Mouse (Mus musculus) layer of hippocampus, postnatal 10 days (tissue): Measurements from ENCODE around the gene Cadps2. TPM values are rescaled to one million over a fixed set of nuclear protein-coding genes. Genes with fewer than 3 reads are reported as not detected.

Experiments
- DNase-seq, 2 experiments: peaks; one replicate each; pipeline ENCODE4 v3.0.0; 2021; ENCODE audit warnings: low spot score in 2 of 2
- total RNA-seq, 2 experiments: library from RNA; stranded (reverse); gene quantifications; 2 replicates each; pipeline ENCODE4 v1.2.3; 2021

The Cadps2 gene
- total RNA-seq, 2 experiments from 2014 or later: 79.1 to 83.7 TPM

DNA sequence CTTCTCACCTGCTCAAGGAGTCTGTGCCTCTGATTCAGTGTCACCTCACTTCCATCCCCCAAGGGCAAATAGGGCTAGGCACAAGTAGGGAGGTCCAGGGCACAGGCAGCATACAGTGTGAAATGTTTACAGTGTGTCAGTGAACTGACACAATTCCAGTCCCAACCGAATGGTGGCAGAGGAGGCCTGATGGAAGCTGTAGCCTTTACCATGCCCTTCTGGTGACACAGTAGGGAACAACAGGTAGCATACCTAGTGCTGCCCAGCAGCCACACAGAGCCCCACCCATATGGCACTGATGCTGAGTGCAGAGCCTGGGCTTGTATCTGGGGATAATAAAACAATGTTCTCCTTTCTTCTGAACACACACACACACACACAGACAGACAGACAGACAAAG is 61.6 kb downstream of the Cadps2 start:
- DNase-seq: no peak

DNA sequence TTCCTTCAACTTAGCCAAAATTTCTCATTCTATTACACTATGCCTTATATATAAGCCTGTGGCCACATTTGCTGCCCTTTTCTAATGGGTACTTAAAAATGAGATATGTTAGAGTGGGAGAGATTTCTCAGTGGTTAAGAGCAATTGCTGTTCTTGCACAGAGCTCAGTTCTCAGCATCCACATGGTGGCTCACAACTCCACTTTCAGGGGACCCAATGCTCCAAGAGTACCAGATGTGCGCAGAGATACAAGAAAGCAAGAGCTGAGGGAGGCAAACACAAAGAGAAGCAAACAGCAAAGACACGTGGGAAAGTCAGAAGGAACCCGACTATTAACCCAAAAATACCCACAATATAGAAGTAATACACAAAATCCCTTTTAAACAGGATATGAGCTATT is 77.0 kb downstream of the Cadps2 start:
- DNase-seq: no peak

DNA sequence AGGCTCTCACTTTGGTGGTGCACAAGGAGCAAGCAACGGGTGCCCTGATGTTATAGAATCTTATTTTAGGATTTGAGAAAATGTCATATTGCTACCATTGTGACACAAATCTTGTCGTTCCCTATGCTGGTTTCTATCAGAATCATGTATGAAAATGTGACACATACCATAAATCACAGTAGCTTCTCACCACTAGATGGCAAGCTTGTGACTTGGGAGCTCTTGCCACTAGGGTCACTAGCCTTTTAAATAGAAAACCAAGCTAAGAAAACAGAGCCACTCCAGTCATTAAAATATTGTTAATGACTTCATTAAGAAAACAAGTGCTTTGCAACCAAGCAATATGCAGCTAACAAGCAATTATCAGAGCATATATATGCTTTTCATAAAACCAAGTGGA is 81.0 kb downstream of the Cadps2 start:
- no peak for DNase-seq

DNA sequence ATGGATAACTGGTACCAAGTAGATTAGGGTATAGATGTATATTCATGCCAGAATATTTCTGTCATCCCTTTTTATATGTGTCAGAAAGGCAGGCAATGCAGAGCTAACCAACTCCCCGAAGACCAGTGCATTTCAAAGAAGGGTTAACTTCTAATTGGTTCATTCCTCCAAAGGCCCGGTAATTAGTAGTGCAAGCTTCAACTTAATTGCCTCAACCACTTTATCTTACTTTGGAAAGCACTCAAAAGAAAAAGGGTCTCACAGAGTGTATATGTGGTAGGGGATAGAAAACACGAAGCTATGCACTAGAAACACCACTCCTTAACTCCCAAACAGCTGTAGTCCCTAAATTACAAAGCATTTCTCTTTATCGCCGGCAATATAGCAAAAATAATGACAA is 90.4 kb downstream of the Cadps2 start:
- no peak for DNase-seq

DNA sequence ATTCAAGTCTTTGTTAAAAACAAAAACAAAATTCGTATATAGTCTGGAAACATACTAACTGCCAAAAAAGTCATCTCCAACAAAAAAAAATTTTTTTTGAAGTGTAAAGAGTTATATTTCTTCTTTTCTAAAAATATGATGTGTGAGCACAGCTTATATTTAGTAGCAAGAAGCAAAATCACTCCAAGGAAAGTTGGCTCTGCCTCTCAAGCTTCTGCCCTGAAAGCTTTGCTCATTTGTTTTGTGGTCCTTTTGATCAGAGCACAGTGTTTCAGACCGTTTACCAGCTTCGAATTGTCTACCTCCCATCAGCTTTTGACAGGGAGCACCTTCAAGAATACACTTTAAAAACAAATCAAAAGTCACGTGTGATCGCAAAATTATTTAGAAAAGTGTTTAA is 99.2 kb downstream of the Cadps2 start:
- DNase-seq: no peak

DNA sequence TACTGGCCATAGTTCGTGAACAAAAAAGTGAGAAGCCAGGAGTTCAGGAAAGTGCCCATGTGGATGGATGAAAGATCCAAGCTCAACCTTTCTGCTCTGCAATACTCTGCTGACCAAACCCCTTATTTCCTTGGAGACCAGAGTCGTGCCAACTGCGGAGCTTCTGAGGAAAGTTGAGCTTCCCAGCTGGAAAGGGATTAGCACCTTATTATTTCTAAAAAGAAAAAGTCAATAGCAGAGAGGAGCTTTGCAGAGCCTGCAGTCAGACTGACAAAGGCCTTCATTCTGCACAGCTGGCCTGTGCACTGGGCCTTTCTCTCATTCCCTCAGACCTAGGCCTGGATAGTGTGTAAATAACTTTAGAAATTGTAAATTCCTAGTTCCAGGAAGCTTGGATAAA is 106.5 kb downstream of the Cadps2 start:
- no peak for DNase-seq

DNA sequence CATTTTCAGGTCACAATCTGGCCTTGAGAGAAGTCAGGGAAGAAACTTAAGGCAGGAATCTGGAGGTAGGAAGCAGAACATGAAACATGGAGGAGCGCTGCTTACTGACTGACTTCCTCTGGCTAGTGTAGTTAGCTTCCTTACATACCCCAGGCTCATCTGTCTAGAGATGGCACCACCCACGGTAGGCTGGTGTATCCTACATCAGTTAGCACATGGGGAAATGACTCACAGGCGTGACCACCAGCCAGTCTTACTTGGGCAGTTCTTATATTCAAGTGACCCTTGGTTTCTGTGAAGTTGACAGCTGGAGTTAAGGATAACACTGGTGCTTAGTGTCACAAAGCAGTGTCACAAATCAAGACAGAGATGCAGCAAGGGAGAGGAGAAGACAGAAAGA is 110.6 kb downstream of the Cadps2 start:
- no peak for DNase-seq

DNA sequence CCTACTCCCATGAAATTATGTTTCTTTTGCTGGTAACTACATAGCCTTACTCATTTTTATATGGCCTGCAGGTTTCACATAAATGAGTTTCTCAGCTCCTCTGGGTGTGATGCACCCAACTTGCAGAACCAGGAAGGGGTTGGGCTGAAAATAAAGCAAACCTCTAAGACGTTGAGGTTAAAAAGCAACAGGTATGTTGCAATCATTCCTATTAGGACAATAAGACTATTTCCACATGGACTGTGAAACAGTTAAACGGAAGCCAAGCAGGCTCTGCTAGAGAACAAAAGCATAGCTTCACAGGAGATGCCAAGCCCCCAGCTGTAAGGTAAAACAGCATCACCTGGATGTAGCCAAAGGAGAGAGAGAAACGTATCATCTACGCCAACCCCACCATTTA is 115.5 kb downstream of the Cadps2 start:
- DNase-seq: no peak

DNA sequence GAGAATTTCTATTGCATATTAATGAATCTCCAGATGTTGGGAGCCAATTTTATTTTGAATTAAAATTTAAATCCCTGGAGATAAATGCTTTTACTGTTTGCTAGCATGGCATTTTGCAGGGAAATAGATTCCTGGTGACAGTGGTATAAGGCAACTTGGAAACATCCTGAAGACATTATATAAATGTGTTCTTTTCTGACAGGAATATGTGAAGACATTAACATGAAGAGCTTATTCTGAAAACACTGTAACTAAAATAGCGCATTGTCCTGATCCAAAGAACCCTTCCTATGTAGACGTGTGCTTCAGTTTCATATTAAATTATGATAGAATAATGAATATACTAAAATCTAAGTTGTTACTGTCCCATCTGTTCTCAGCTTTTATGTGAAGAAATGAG is 118.8 kb downstream of the Cadps2 start:
- DNase-seq: no peak

DNA sequence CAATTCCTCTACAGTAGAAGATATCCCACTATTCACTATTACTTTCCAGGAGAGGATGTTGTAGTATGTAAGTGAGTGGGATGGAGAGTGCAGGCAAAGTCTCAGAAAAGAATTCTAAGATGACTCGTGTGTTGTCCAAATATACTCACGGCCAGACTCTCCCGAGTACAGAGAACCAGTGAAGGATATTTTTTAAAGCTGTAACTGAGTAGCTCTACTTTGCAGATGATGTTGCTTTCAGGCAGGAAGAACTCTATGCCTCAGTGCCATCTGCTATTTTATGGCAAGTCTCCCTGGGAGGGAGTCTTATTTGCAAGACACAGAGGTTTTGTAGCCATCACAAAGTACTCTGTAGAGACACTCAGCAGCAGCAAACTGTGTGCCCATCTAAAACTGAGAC is 131.7 kb downstream of the Cadps2 start:
- DNase-seq: peak in 1 of 2 experiments; percentile 19

DNA sequence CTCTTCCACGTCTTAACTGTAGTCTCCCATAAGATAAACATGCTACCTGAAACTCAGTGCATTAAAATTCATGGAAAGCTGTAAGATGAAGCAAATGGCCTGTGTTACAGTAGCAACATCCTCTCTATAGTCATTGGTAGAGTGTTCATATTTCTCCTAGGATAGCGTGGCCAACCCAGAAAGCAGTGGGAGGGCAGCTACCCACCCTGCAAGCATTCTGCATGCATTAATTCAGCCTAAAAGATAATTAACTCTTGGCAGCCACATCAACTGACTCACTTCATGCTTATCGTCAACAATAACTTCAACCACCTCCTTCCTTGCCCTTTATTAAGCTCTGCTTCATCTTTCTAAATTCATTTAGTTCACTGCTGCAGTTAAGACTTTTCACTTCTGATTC is 138.3 kb downstream of the Cadps2 start:
- no peak for DNase-seq

DNA sequence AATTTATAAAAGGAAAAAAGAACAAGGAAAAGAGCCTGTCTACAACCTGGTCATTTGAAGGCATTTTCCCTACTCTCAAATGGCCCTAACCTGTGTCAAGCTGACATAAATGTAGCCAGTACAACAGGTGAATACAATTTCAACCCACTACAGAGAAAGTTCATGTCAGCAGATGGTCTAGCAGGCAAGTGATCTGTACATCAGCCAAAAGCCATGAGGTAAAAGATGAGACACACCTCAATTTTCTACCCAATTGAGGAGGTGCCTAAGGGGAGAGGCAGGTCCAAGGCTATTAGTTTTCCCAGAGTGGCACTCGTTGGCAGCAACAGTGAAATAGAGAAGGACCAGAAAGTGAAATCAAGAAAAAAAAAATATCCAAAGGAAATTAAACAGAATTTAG is 161.0 kb downstream of the Cadps2 start:
- no peak for DNase-seq

DNA sequence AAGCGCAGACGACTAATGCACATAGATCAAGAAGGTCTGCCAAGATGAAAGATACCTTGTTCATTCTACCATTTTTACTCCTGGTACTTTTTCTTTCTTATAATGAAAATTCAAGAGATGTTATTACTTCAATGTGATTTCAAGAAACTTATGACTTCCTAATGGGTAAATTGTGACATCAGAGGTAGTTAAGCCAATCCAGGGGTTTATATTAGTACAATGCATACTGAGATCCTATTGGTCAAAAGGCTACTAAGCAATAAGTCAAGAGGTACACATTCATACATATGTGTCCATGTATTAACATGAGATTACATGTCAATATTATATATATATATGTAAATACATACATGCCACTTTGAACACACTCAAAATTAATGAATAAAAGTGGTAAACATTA is 184.2 kb downstream of the Cadps2 start, which contains the start of gene Rnf148:
TSS of gene Rnf148 (minus strand) at position 101 of the 400 bp plus-strand sequence.
- DNase-seq: no peak

DNA sequence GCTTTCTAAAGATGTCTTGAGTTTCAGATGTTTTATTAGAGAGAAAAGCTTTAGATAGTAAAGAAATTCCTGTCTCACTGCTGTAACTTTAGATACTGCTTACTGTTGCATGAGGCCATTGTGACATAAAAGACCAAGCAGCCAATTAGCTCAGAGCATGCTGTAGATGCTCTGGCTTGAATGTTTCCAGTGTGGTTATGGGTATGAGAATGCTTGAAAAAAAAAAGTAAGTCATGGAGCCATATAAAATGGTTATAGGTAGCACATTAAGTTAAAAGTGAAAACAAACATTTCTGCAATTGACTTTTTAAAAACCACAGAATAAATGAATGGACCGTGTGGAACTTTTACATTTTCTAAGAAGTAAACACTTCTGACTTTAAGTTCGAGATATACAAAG is 189.0 kb downstream of the Cadps2 start, which contains the start of gene Rnf133:
TSS of gene Rnf133 (minus strand) at position 101 of the 400 bp plus-strand sequence.
- DNase-seq: no peak

DNA sequence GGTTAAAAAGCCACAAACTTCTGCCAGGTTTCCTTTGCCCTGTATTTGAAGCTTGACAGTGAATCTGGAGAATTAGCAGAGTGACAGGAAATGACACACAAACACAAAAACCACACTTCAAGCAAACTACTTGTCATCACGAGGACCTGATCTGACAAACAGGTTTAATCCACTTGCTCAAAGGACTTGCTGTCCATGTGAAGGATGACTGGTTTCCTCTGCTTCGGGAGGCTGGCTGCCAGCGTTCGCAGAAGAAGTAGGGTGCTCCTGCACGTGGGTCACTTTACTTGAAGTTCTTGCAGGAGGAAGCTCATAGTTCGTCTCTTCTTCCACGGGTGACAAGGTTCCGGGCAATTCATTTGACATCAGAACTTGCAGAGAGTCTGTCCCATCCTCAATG is 190.5 kb downstream of the Cadps2 start:
- DNase-seq: no peak

DNA sequence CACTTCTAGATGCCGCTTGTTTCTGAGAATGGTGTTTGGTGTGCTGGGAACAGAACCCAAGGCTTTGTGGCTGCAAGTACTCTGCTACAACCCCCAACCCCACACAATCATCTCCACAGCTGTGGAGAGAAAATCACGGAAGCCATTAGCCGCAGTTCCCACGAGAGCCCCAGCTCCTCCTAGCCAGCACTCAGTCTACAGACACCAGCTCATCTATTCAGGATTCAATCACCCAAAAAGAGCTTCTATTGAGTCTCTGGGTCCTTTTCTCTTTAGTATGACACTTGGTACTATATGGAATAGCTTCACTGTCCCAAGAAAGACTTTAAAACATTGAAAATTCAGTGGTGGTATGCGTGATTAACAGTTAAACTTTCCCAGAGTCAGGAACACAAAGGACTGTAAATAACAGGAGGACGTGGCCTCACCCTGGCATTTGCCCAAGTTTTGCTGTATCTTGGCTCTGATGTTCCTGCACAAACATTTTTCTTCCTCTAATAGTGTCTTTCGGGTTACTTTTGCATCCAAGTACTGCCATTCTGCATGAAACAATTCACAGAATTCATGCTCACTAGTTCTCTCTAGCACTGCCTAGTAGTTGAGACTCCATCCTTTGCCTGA is 191.5 kb downstream of the Cadps2 start:
- no peak for DNase-seq

DNA sequence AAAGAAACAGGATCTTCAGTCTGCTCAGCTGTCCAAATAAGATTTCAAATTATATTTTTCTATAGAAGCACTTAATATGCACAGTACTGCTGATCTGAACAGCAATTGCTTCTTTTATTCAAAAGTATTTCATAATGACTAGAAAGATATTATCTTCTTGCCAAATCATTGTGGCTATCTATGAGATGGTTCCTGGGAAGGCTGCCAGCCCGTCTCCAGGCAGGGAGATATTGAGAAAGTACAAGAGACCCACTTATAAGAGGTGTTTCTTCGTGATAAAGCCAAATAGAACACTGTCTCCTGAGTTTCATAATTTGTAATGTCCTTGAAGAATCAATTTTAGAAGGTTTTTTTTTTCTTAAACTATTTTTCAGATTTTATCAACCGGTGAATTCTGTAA is 202.1 kb downstream of the Cadps2 start:
- no peak for DNase-seq

DNA sequence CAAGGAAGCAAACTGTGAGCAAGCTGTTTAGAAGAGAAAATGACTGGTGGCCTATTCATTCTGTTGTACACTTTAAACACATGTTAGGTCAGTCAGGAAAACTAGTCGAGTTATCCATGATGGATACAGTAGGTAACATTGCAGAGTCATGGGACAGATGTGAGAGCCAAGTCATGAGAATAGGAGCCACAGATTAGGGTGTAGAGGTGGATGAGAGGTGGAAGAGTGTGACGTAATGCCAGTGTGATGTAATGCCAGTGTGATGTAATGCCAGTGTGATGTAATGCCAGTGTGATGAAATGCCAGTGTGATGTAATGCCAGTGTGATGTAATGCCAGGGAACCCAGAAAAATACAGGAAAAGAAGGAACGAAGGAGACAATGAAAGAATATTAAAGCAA is 204.0 kb downstream of the Cadps2 start:
- DNase-seq: no peak

DNA sequence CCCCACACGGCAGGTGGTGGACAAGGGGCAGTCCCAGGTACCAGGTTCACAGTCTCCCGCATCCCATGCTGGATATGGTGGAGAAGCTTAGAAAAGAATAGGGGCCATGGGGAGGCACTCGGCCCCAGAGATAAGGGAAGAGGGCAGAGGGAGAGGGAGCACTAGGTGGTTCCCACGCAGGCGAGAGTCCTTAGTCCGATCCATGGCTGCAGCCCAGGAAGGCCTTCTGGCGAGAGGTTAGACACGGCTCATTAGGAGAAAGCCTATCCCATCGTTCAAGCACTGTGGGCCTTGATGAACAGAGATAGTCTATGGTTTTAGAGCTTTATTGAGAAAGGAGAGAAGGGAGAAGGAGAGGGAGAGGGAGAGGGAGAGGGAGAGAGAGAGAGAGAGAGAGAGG is 205.2 kb downstream of the Cadps2 start:
- no peak for DNase-seq

DNA sequence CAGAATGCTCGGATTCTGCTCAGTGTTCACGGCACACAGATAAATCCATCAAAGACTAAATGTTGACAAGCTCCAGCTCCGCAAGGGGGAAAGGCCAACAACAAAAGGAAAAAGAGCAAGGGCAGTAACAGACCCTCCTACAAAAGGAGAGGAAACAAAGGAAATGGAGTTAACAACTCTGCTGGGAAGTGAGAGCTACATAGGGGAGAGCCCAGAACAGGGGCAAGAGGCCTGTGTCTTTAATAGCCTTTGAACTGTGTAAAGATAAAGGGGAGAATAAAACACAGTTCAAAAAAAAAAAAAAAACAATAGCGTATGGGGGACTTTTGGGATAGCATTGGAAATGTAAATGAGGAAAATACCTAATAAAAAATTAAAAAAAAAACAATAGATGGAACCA is 208.8 kb downstream of the Cadps2 start:
- no peak for DNase-seq

DNA sequence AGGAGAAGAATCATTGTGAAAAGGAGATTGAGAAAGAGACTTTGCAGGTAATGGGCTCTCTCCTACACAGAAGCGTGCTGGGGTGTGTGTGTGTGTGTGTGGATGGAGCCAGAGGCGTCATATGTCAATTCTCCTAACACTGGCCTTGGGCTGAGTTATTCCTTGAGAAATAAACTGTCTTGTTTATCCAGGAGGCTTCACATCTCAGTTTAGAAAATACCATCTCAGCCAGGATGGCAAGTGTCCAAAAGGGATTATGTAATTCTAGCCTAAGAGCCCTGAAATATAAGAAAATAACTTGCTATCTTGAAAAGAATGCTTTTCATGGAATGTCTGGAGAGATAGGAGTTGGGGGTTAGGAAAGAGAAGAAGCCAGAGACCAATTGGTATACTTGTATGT is 264.1 kb downstream of the Cadps2 start:
- no peak for DNase-seq

DNA sequence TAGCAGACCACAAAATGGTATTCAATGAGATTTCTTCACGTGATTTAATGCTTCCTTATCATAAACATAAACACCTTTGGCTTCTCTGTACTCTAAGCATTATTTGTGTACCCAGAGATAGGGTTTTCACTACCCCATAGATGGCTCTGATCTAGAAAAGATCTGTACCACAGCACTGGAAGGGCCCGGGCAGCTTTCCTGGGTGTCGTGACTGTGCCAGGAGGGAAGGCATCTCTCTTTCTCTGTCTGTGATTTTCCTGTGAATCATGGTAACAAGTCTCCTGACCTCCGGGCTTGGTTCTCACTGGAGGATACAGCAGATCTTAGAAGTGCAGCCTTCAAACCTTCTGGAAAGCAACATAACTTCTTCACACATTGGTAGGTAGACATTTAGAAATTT is 265.5 kb downstream of the Cadps2 start:
- DNase-seq: no peak

DNA sequence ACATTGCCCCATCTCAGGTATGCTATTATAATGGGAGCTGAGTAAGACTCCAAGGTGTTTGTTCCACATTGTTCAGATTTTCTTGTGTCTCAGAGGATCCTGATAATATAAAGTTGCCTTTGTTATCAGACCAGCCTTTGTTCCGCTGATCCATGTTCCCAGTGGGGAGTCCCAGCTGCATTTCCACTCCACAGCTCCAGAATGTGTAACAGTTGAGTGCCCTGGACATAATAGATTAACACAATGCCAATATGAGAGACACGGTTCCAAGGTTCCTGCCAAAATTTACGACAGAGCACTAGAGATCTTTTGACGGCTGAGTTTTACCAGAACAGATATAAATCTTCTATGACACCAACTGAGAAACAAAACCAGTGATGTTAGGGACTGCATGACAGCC is 266.8 kb downstream of the Cadps2 start:
- no peak for DNase-seq

DNA sequence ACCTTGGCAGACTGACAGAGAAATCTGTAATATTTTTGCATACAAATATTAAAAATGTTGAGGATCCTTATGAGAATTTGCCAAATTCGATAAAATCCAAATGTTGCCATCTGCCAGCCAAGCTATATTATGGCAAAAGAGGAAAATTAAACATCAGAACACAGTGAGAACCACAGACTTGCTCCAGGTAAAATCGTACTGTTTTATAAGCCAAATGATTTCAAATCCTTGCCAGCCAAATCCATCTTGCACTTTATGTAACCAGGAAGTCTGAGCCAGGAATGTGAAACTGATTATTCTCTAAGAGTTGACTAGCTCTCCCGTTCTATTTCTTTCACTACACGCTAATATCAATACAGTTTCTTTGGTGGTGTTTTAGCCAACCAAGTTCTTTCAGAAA is 269.5 kb downstream of the Cadps2 start:
- DNase-seq: no peak
